ENCODE assay signal across 8 mouse cellular contexts in the genomic region with DNA sequence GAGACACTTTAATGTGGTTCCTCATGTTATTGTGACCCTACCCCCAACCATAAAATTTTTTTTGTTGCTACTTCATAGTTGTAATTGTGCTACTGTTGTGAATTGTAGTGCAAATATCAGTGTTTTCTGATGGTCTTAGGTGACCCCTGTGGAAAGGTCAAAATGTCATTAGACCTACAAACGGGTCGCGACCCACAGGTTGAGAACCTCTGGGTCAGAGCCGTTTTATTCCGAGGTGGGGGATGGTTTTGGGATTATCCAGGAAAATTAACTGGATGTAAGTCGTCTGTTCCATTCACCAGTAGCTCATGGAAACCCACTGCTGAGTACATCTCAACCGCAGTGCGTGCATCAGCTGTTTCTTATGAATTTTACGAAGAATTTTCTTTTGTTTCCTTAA. TPM values are rescaled to one million over a fixed set of nuclear protein-coding genes. Genes with fewer than 3 reads are reported as not detected.
DNase-seq lines count a peak whose midpoint lies in the region; ATAC-seq and TF ChIP-seq lines count a peak whose summit lies in the region.

No protein-coding gene starts in this region.

- H3K27ac ChIP-seq in spleen, adult 2 months (ENCODE audit: insufficient read depth, low read length) = peak overlapping the region; percentile 5; the same call in 1 of the 2 replicates
- no peak overlapping the region for H3K27ac ChIP-seq in liver, embryonic 13.5 days
- no peak overlapping the region for H3K27ac ChIP-seq in stomach, postnatal 0 days (replicated peaks)

- H3K27me3 ChIP-seq in spleen, adult 2 months (ENCODE audit: control insufficient read depth, insufficient read depth, low read length) = no peaks in the 10 kb centered on the region
- H3K27me3 ChIP-seq in liver, embryonic 13.5 days = no peaks in the 10 kb centered on the region
- H3K27me3 ChIP-seq in stomach, postnatal 0 days (ENCODE audit: control insufficient read depth, insufficient read depth, low read length) = no peaks in the 10 kb centered on the region

- intact Hi-C loops in heart, postnatal 14 days (cut with DNase I) = no loop called here

- H3K4me2 ChIP-seq in liver, embryonic 13.5 days = peak overlapping the region; percentile 90
- peak overlapping the region; percentile 97 for H3K4me2 ChIP-seq in stomach, postnatal 0 days (replicated peaks; ENCODE audit: low read depth)

- no peak for TF ChIP-seq EP300 in stomach, postnatal 0 days (optimal IDR thresholded peaks at IDR 0.05)

- no peak for TF ChIP-seq CTCF in spleen, adult 2 months (IDR thresholded peaks at IDR 0.05; ENCODE audit: extremely low read depth, insufficient read depth, insufficient read length, insufficient replicate concordance)
- TF ChIP-seq CTCF in stomach, postnatal 0 days (IDR thresholded peaks at IDR 0.05; ENCODE audit: low read depth) = no peak

- no peaks in the 10 kb centered on the region for H3K9me3 ChIP-seq in liver, embryonic 13.5 days (replicated peaks)
- no peaks in the 10 kb centered on the region for H3K9me3 ChIP-seq in stomach, postnatal 0 days (ENCODE audit: control insufficient read depth, low read length)

- no peak for ATAC-seq in liver, embryonic 13.5 days (ENCODE audit: low read depth)
- no peak for ATAC-seq in stomach, postnatal 0 days (ENCODE audit: low FRiP score, low TSS enrichment)

- peak overlapping the region; percentile 54 for H3K4me3 ChIP-seq in spleen, adult 2 months (ENCODE audit: extremely low read depth, insufficient read depth, insufficient read length)
- H3K4me3 ChIP-seq in liver, embryonic 13.5 days (replicated peaks) = peak overlapping the region; percentile 68
- peak overlapping the region; percentile 76 for H3K4me3 ChIP-seq in stomach, postnatal 0 days (ENCODE audit: low read depth, low read length)

- DNase-seq in heart, adult 11 months = peak; percentile 84
- DNase-seq in heart, postnatal 14 days = no peak
- DNase-seq in spleen, adult 2 months (ENCODE audit: low read depth in 1 of 2, low spot score in 2 of 2) = no peak
- DNase-seq in spleen, adult 12 weeks (ENCODE audit: low spot score) = no peak
- DNase-seq in liver, embryonic 13.5 days = no peak
- DNase-seq in stomach, postnatal 0 days (ENCODE audit: low spot score) = no peak
- DNase-seq in cerebellum, postnatal 25 days = no peak
- no peak for DNase-seq in right cerebral cortex, postnatal 25 days

- no peak for TF ChIP-seq POLR2A in spleen, adult 2 months (IDR thresholded peaks at IDR 0.05; ENCODE audit: low read depth, low read length)

- H3K9ac ChIP-seq in liver, embryonic 13.5 days = peak overlapping the region; percentile 67; the same call in 1 of the 2 replicates
- H3K9ac ChIP-seq in stomach, postnatal 0 days (ENCODE audit: low read length) = peak overlapping the region; percentile 85; the same call in 1 of the 2 replicates

- no peaks in the 10 kb centered on the region for H3K36me3 ChIP-seq in spleen, adult 2 months (ENCODE audit: control insufficient read depth, insufficient read depth, low read length)
- H3K36me3 ChIP-seq in liver, embryonic 13.5 days = no peaks in the 10 kb centered on the region
- no peaks in the 10 kb centered on the region for H3K36me3 ChIP-seq in stomach, postnatal 0 days (ENCODE audit: control insufficient read depth, insufficient read depth, low read length)

- 41% methylated on average over 9 of the region's 9 CpGs for WGBS in spleen, adult 2 months
- WGBS in liver, embryonic 13.5 days (ENCODE audit: insufficient replicate concordance) = 58% methylated on average over 9 of the region's 9 CpGs
- 58% methylated on average over 9 of the region's 9 CpGs for WGBS in stomach, postnatal 0 days

- H3K4me1 ChIP-seq in spleen, adult 2 months (ENCODE audit: control insufficient read depth, insufficient read depth, insufficient read length) = peaks cover 13% of the 10 kb centered on the region
- H3K4me1 ChIP-seq in liver, embryonic 13.5 days (replicated peaks) = peaks cover 13% of the 10 kb centered on the region; the same call in 1 of the 2 replicates
- H3K4me1 ChIP-seq in stomach, postnatal 0 days (replicated peaks; ENCODE audit: control insufficient read depth, insufficient read depth) = peaks cover 5% of the 10 kb centered on the region; the same call in 1 of the 2 replicates

RNA-seq across cellular contexts. Expression of gene Stambpl1, which starts 1.7 kb away (rescaled TPM):
- 1 to 10 TPM; 4.6 to 4.9 TPM for total RNA-seq in heart, postnatal 14 days (2021)
- polyA plus RNA-seq in spleen, adult 2 months (2012; rRNA removed) = 9.5 and 10.1 TPM in 2 replicates
- 3.2 and 3.3 TPM in 2 replicates for polyA plus RNA-seq in liver, embryonic 13.5 days (2015; fragmentation: Nextera tagmentation; extraction: Ambion mirVana)
- polyA plus RNA-seq in stomach, postnatal 0 days (2015; fragmentation: Nextera tagmentation; extraction: Ambion mirVana) = 13.0 and 13.1 TPM in 2 replicates

RNA-seq across cellular contexts. Expression of gene Ankrd22, which starts 27.8 kb away (rescaled TPM):
- not detected for total RNA-seq in heart, postnatal 14 days (2021)
- 0.36 TPM in 1 of 2 replicates, not detected in the other for polyA plus RNA-seq in spleen, adult 2 months (2012; rRNA removed)
- 0.03 and 0.16 TPM in 2 replicates for polyA plus RNA-seq in liver, embryonic 13.5 days (2015; fragmentation: Nextera tagmentation; extraction: Ambion mirVana)
- 16.3 and 17.4 TPM in 2 replicates for polyA plus RNA-seq in stomach, postnatal 0 days (2015; fragmentation: Nextera tagmentation; extraction: Ambion mirVana)

Comparison
In these comparisons a context has a peak if more than half of its experiments do, and no peak if none do; other contexts are left out.
1. RNA of gene Ankrd22, which starts 27.8 kb away (polyA plus RNA-seq): 16.3 to 17.4 TPM in stomach, postnatal 0 days; 0.36 TPM in spleen, adult 2 months and 0.03 to 0.16 TPM in liver, embryonic 13.5 days; every median in the first group is over 10 times any median in the second.
2. Peak in every context shown above with its lines, with median percentiles within 50 percentile points of each other: H3K4me3 ChIP-seq.